Mouse (Mus musculus): ENCODE measurements around the gene Epp13. TPM values are rescaled to one million over a fixed set of nuclear protein-coding genes. Genes with fewer than 3 reads are reported as not detected.

Epp13 gene
- polyA plus RNA-seq, 1 experiment from 2014 or later = not detected

- no peak overlapping the region for H3K4me2 ChIP-seq
- ATAC-seq (ENCODE audit: insufficient read depth) (no peak), DNase-seq (no peak)
- no peak overlapping the region for H3K9ac ChIP-seq
- H3K36me3 ChIP-seq (ENCODE audit: insufficient read depth) = no peaks in the 10 kb centered on the region
- H3K27me3 ChIP-seq (ENCODE audit: insufficient read depth, low read length) = no peaks in the 10 kb centered on the region
- TF ChIP-seq CTCF (IDR thresholded peaks at IDR 0.05; ENCODE audit: low read depth) = peak; percentile 12; the same call in 1 of the 2 replicates
- no peak overlapping the region for H3K27ac ChIP-seq (ENCODE audit: low read depth)
- no peak overlapping the region for H3K4me3 ChIP-seq (ENCODE audit: low read depth, low read length)
- H3K9me3 ChIP-seq (ENCODE audit: low read depth, low read length) = no peaks in the 10 kb centered on the region
- WGBS = 71% methylated on average over 3 of the region's 3 CpGs
- H3K4me1 ChIP-seq (ENCODE audit: insufficient read depth) = no peaks in the 10 kb centered on the region
Observed at GRCm38 (mm10) chr7:6262120-6262519, 9.6 kb downstream of the Epp13 start.

GRCm38 (mm10) chr7:6262984-6263383 is 10.5 kb downstream of the Epp13 start:
- Histone ChIP-seq H3K27ac (ENCODE audit: low read depth) (no peak overlapping the region), H3K4me1 (ENCODE audit: insufficient read depth) (no peaks in the 10 kb centered on the region), H3K4me2 (no peak overlapping the region), H3K27me3 (ENCODE audit: insufficient read depth, low read length) (no peaks in the 10 kb centered on the region), H3K4me3 (ENCODE audit: low read depth, low read length) (no peak overlapping the region), H3K9ac (no peak overlapping the region), H3K9me3 (ENCODE audit: low read depth, low read length) (no peaks in the 10 kb centered on the region), H3K36me3 (ENCODE audit: insufficient read depth) (no peaks in the 10 kb centered on the region)
- TF ChIP-seq CTCF (IDR thresholded peaks at IDR 0.05; ENCODE audit: low read depth) = no peak
- 79% methylated on average over 4 of the region's 4 CpGs for WGBS
- DNase-seq (no peak), ATAC-seq (ENCODE audit: insufficient read depth) (no peak)

- 65% methylated on average over 8 of the region's 8 CpGs for WGBS
- no peak overlapping the region for H3K9ac ChIP-seq
- peak; percentile 31 for DNase-seq
- H3K27me3 ChIP-seq (ENCODE audit: insufficient read depth, low read length) = no peaks in the 10 kb centered on the region
- peak; percentile 52 for TF ChIP-seq CTCF (IDR thresholded peaks at IDR 0.05; ENCODE audit: low read depth)
- no peak for ATAC-seq (ENCODE audit: insufficient read depth)
- no peak overlapping the region for H3K27ac ChIP-seq (ENCODE audit: low read depth)
- H3K4me1 ChIP-seq (ENCODE audit: insufficient read depth) = no peaks in the 10 kb centered on the region
- no peak overlapping the region for H3K4me2 ChIP-seq
- no peaks in the 10 kb centered on the region for H3K36me3 ChIP-seq (ENCODE audit: insufficient read depth)
- H3K9me3 ChIP-seq (ENCODE audit: low read depth, low read length) = no peaks in the 10 kb centered on the region
- no peak overlapping the region for H3K4me3 ChIP-seq (ENCODE audit: low read depth, low read length)
Observed at GRCm38 (mm10) chr7:6265695-6266094, 13.2 kb downstream of the Epp13 start.

GRCm38 (mm10) chr7:6277906-6278305 is 25.4 kb downstream of the Epp13 start:
- no peaks in the 10 kb centered on the region for H3K4me1 ChIP-seq (ENCODE audit: insufficient read depth)
- no peak overlapping the region for H3K4me3 ChIP-seq (ENCODE audit: low read depth, low read length)
- no peaks in the 10 kb centered on the region for H3K36me3 ChIP-seq (ENCODE audit: insufficient read depth)
- WGBS = 33% methylated on average over 3 of the region's 3 CpGs
- no peak overlapping the region for H3K9ac ChIP-seq
- H3K9me3 ChIP-seq (ENCODE audit: low read depth, low read length) = no peaks in the 10 kb centered on the region
- DNase-seq = no peak
- no peaks in the 10 kb centered on the region for H3K27me3 ChIP-seq (ENCODE audit: insufficient read depth, low read length)
- no peak for ATAC-seq (ENCODE audit: insufficient read depth)
- H3K27ac ChIP-seq (ENCODE audit: low read depth) = no peak overlapping the region
- no peak for TF ChIP-seq CTCF (IDR thresholded peaks at IDR 0.05; ENCODE audit: low read depth)
- no peak overlapping the region for H3K4me2 ChIP-seq

GRCm38 (mm10) chr7:6282749-6283148 is 30.2 kb downstream of the Epp13 start:
- DNase-seq (peak; percentile 94), ATAC-seq (ENCODE audit: insufficient read depth) (no peak)
- Histone ChIP-seq H3K27ac (ENCODE audit: low read depth) (no peak overlapping the region), H3K4me3 (ENCODE audit: low read depth, low read length) (peak overlapping the region; percentile 47), H3K27me3 (ENCODE audit: insufficient read depth, low read length) (no peaks in the 10 kb centered on the region), H3K4me1 (ENCODE audit: insufficient read depth) (0 out of 2 replicates have a peak, but pooled peaks cover 3% of the 10 kb centered on the region), H3K36me3 (ENCODE audit: insufficient read depth) (no peaks in the 10 kb centered on the region), H3K9ac (peak overlapping the region; percentile 65; the same call in 1 of the 2 replicates), H3K4me2 (peak overlapping the region; percentile 69), H3K9me3 (ENCODE audit: low read depth, low read length) (no peaks in the 10 kb centered on the region)
- peak; percentile 80 for TF ChIP-seq CTCF (IDR thresholded peaks at IDR 0.05; ENCODE audit: low read depth)
- WGBS = 0% methylated on average over 1 of the region's 1 CpGs

GRCm38 (mm10) chr7:6283451-6284075 is 31.1 kb downstream of the Epp13 start:
- H3K36me3 ChIP-seq (ENCODE audit: insufficient read depth) = no peaks in the 10 kb centered on the region
- peak overlapping the region; percentile 47 for H3K4me3 ChIP-seq (ENCODE audit: low read depth, low read length)
- peak; percentile 59 for TF ChIP-seq CTCF (IDR thresholded peaks at IDR 0.05; ENCODE audit: low read depth)
- ATAC-seq (ENCODE audit: insufficient read depth) (peak; percentile 69), DNase-seq (peak; percentile 92)
- peak overlapping the region; percentile 80 for H3K27ac ChIP-seq (ENCODE audit: low read depth)
- H3K4me2 ChIP-seq = peak overlapping the region; percentile 69
- H3K9me3 ChIP-seq (ENCODE audit: low read depth, low read length) = no peaks in the 10 kb centered on the region
- WGBS = 2% methylated on average over 23 of the region's 23 CpGs
- 0 out of 2 replicates have a peak, but pooled peaks cover 3% of the 10 kb centered on the region for H3K4me1 ChIP-seq (ENCODE audit: insufficient read depth)
- no peaks in the 10 kb centered on the region for H3K27me3 ChIP-seq (ENCODE audit: insufficient read depth, low read length)
- H3K9ac ChIP-seq = peak overlapping the region; percentile 65

GRCm38 (mm10) chr7:6284442-6285012 is 32.0 kb downstream of the Epp13 start:
- no peaks in the 10 kb centered on the region for H3K9me3 ChIP-seq (ENCODE audit: low read depth, low read length)
- no peak for ATAC-seq (ENCODE audit: insufficient read depth)
- H3K4me1 ChIP-seq (ENCODE audit: insufficient read depth) = 0 out of 2 replicates have a peak, but pooled peaks cover 3% of the 10 kb centered on the region
- DNase-seq = no peak
- no peak overlapping the region for H3K9ac ChIP-seq
- no peak overlapping the region; the same call in 1 of the 2 replicates for H3K4me2 ChIP-seq
- no peaks in the 10 kb centered on the region for H3K27me3 ChIP-seq (ENCODE audit: insufficient read depth, low read length)
- no peaks in the 10 kb centered on the region for H3K36me3 ChIP-seq (ENCODE audit: insufficient read depth)
- no peak overlapping the region for H3K27ac ChIP-seq (ENCODE audit: low read depth)
- TF ChIP-seq CTCF (IDR thresholded peaks at IDR 0.05; ENCODE audit: low read depth) = no peak
- WGBS = 81% methylated on average over 4 of the region's 4 CpGs
- no peak overlapping the region for H3K4me3 ChIP-seq (ENCODE audit: low read depth, low read length)

Data from lung, embryonic 14.5 days (tissue).